Mouse (Mus musculus) intestine, embryonic 16.5 days (tissue): Measurements from ENCODE around the gene Sapcd1. TPM values are rescaled to one million over a fixed set of nuclear protein-coding genes. Genes with fewer than 3 reads are reported as not detected.
A peak's percentile ranks its signal among the peaks of the same experiment; 100 is the strongest.

ENCODE experiments used
- ATAC-seq: fragments of 200-750 bp; cut with Nextera tagmentation; 2 replicates; pipeline ENCODE4 v1.8.0; 2017; ENCODE audit warnings: moderate TSS enrichment, moderate library complexity
- H3K27ac ChIP-seq: fragments of 300-500 bp; sonication (generic); 2 replicates; pipeline ENCODE4 v1.5.1; 2014; ENCODE audit warnings: mild to moderate bottlenecking, low read length
- H3K27me3 ChIP-seq: fragments of 300-500 bp; sonication (generic); replicated peaks from 2 replicates; pipeline ENCODE4 v1.6.1; 2014; ENCODE audit warnings: low read length, control low read depth, mixed read lengths; ENCODE audit not compliant: control insufficient read depth, insufficient read depth
- H3K36me3 ChIP-seq: fragments of 300-500 bp; sonication (generic); 2 replicates; pipeline ENCODE4 v1.6.1; 2014; ENCODE audit warnings: low read length, control low read depth; ENCODE audit not compliant: control insufficient read depth, insufficient read depth
- H3K4me1 ChIP-seq: fragments of 300-500 bp; sonication (generic); 2 replicates; pipeline ENCODE4 v1.6.1; 2014; ENCODE audit warnings: low read length, control low read depth, mixed read lengths; ENCODE audit not compliant: control insufficient read depth, insufficient read depth
- H3K4me2 ChIP-seq: fragments of 300-500 bp; sonication (generic); 2 replicates; pipeline ENCODE4 v1.6.1; 2014; ENCODE audit warnings: low read depth, low read length, control low read depth
- H3K4me3 ChIP-seq: fragments of 300-500 bp; sonication (generic); 2 replicates; pipeline ENCODE4 v1.5.1; 2014; ENCODE audit warnings: mild to moderate bottlenecking, low read length
- H3K9ac ChIP-seq: fragments of 300-500 bp; sonication (generic); 2 replicates; pipeline ENCODE4 v1.6.1; 2014; ENCODE audit warnings: low read depth, low read length
- H3K9me3 ChIP-seq: fragments of 300-500 bp; sonication (generic); 2 replicates; pipeline ENCODE4 v1.6.1; 2016; ENCODE audit warnings: low read length, control low read depth; ENCODE audit not compliant: control insufficient read depth
- WGBS: fragments of 180-500 bp; shearing (Covaris S2); extraction: QIAGEN DNeasy Blood & Tissue Kit; methylation state at CpG from one replicate; pipeline ENCODE4 v1.1.7; 2014; 5-methylcytosine and 5-hydroxymethylcytosine counted together
- polyA plus RNA-seq: library from polyadenylated mRNA; unstranded; fragments of >200 nt; fragmentation: Nextera tagmentation; extraction: Ambion mirVana; gene quantifications from 2 replicates; pipeline ENCODE4 v1.2.1, GENCODE M21; 2015

Gene Sapcd1
- polyA plus RNA-seq, 1 experiment from 2014 or later = 11.3 TPM

DNA sequence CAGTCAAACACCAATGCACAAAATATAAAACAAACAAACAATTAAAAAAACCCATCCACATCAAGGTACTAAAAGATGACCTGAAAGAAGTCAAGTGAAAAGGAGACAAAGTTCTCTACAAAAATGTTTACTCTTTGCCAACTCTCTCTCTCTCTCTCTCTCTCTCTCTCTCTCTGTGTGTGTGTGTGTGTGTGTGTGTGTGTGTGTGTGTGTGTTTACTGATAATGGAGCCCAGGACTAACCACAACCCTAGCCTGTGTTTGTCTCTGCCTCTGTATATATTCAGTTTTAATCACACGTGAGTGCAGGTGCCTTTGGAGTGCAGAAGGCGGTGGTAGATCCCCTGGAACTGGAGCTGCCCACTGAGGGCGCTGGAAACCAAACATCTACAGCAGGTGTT is 29.3 kb upstream of the Sapcd1 start:
- ATAC-seq = no peak
- WGBS = 75% methylated on average over 3 of the region's 3 CpGs
- Histone ChIP-seq H3K36me3 (peaks cover 35% of the 10 kb centered on the region), H3K27me3 (no peaks in the 10 kb centered on the region), H3K9me3 (no peaks in the 10 kb centered on the region), H3K4me3 (no peak overlapping the region), H3K4me1 (peaks cover 27% of the 10 kb centered on the region), H3K9ac (no peak overlapping the region), H3K4me2 (no peak overlapping the region), H3K27ac (no peak overlapping the region)

DNA sequence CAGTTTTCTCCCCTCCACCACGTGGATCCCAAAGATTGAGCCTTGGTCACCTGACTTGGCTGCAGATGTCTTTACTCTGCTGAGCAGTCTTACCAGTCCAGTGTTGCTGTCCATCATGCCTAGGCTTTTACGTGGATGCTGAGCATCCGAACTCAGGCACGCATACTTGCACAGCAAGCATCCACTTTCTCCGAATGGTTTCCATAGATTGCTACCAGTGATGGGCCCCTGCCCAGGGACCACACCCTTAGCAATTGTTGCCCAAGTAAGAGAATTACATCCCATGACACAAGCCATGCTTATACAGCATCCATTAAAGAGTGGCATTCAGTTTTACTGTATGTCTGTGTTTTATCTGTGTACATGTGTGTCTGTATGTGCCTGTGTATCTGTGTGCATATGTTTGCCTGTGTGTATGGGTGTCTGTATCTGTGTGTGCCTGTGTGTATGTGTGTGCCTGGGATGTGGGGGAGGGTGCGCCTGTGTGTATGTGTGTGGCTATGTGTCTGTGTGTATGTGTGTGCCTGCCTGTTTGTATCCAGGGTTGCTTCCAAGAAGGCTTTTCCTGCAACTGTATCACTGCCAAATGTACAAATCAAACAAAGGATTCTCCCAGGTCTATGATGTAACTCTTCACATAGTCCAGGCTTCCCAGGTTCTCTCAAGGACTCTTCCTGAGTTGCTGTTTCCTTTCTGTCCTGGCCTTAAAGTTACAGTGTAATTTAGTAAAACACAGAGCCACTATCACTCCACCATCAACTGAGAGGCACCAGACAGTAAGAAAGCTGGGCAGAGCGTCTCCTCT is 28.1 kb upstream of the Sapcd1 start:
- Histone ChIP-seq H3K27me3 (no peaks in the 10 kb centered on the region), H3K4me3 (no peak overlapping the region), H3K36me3 (peaks cover 35% of the 10 kb centered on the region), H3K4me1 (peaks cover 27% of the 10 kb centered on the region), H3K9me3 (no peaks in the 10 kb centered on the region), H3K4me2 (no peak overlapping the region), H3K27ac (no peak overlapping the region), H3K9ac (no peak overlapping the region)
- ATAC-seq = no peak
- 84% methylated on average over 7 of the region's 7 CpGs for whole genome bisulfite sequencing

DNA sequence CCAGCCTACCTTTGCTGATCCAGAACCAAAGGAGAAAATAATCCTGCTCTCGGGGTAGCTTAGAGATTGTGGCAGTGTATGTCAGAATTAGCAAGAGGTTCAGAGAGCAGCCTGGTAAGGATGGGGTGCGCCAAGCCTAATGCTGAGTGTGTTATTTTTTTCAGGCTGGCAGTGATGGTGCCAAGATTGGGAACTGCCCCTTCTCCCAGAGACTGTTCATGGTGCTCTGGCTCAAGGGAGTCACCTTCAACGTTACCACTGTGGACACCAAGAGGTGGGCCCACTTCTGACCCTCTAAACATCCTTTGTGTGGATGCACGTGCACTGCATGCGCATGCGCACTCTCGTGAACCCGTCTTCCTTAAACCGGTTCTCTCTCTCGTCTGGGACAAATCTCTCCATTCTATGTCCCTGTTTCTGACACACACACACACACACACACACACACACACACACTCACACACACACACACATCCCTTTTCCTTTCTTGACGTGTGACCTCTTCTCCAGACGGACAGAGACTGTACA is 24.5 kb upstream of the Sapcd1 start:
- Histone ChIP-seq H3K36me3 (peaks cover 30% of the 10 kb centered on the region), H3K27ac (peak overlapping the region; percentile 100), H3K27me3 (no peaks in the 10 kb centered on the region), H3K4me1 (peaks cover 31% of the 10 kb centered on the region), H3K4me3 (peak overlapping the region; percentile 79), H3K9ac (peak overlapping the region; percentile 87), H3K9me3 (no peaks in the 10 kb centered on the region), H3K4me2 (peak overlapping the region; percentile 87)
- 75% methylated on average over 12 of the region's 12 CpGs for WGBS
- ATAC-seq = no peak

DNA sequence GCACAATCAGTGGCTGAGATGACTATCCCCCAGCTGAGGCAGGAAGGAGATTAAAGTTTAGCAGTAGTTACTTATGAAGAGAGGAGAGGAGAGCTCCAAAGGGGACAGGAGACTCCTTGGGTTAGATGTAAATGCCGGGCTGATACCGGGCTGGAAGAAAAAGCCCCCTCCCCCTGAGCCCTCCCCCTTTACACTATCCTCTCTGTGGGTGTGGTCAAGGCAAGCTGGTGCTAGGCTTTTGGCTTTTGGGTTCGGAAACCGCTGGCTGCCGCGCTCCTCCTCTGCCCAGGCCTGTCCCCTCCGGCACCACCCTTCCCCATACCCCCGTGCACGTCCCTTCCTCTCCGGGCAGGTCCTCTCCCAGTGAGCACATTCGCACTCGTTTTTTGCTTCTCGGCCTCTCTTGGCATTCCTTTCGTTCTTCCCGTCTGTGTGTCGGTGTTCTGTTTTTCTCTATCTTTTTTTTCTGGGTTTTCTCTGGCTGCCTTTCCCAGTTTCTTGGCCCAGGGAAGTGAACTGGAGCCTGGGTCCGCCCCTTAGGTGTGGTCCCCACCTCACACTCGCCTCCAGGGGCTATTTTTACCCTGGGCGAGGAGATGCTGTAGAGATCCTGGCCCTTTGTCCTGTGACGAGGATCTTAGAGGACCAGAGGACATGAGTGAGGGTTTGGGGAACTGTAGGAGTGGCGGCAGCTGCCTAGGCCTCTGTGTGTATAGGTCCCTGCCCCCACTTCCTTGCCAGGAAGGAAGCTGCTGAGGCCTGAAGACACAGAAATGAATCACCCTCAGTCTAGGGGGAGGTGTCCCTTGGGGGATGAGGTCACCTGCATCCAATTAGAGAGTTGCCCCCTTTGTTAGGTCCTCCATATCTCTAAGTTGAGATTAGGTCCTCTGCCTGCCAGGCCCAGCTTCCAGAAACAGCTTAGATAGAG is 23.6 kb upstream of the Sapcd1 start:
- H3K27me3 ChIP-seq = no peaks in the 10 kb centered on the region
- H3K9ac ChIP-seq = peak overlapping the region; percentile 87
- ATAC-seq = peak; percentile 47
- peak overlapping the region; percentile 100 for H3K27ac ChIP-seq
- peaks cover 37% of the 10 kb centered on the region for H3K4me1 ChIP-seq
- H3K9me3 ChIP-seq = no peaks in the 10 kb centered on the region
- H3K36me3 ChIP-seq = peaks cover 27% of the 10 kb centered on the region
- 1% methylated on average over 21 of the region's 21 CpGs for whole genome bisulfite sequencing
- H3K4me2 ChIP-seq = peak overlapping the region; percentile 87
- H3K4me3 ChIP-seq = peak overlapping the region; percentile 79

GRCm38 (mm10) chr17:35050126-35050750 is 22.4 kb upstream of the Sapcd1 start:
- peak; percentile 18 for ATAC-seq

GRCm38 (mm10) chr17:35049561-35050016 is 21.8 kb upstream of the Sapcd1 start, which contains the start of gene Clic1:
Gene Clic1 (plus strand): TSS chr17:35049966.
- Histone ChIP-seq H3K9me3 (no peaks in the 10 kb centered on the region), H3K4me1 (peaks cover 44% of the 10 kb centered on the region), H3K9ac (peak within 1 kb of the TSS; percentile 87), H3K27ac (peak within 1 kb of the TSS; percentile 100), H3K4me2 (peak within 1 kb of the TSS; percentile 87), H3K36me3 (peaks cover 13% of the 10 kb centered on the region), H3K27me3 (no peaks in the 10 kb centered on the region), H3K4me3 (peak within 1 kb of the TSS; percentile 79)
- WGBS = 2% methylated on average over 11 of the region's 11 CpGs
- ATAC-seq = peak; percentile 37

More at GRCm38 (mm10) chr17:35050126-35050750, 22.4 kb upstream of the Sapcd1 start:
- Histone ChIP-seq H3K4me1 (peaks cover 43% of the 10 kb centered on the region), H3K9me3 (no peaks in the 10 kb centered on the region), H3K36me3 (peaks cover 18% of the 10 kb centered on the region), H3K4me2 (peak overlapping the region; percentile 87), H3K27me3 (no peaks in the 10 kb centered on the region), H3K4me3 (peak overlapping the region; percentile 79), H3K27ac (peak overlapping the region; percentile 100), H3K9ac (peak overlapping the region; percentile 87)
- WGBS = under 1% methylated on average over 27 of the region's 27 CpGs

GRCm38 (mm10) chr17:35048932-35049440 is 21.2 kb upstream of the Sapcd1 start:
- Histone ChIP-seq H3K27ac (peak overlapping the region; percentile 100), H3K4me2 (peak overlapping the region; percentile 87; the same call in 1 of the 2 replicates), H3K36me3 (peaks cover 9% of the 10 kb centered on the region), H3K4me3 (no peak overlapping the region), H3K27me3 (no peaks in the 10 kb centered on the region), H3K9me3 (no peaks in the 10 kb centered on the region), H3K4me1 (peaks cover 51% of the 10 kb centered on the region), H3K9ac (peak overlapping the region; percentile 87)
- 63% methylated on average over 5 of the region's 5 CpGs for WGBS
- no peak for ATAC-seq

DNA sequence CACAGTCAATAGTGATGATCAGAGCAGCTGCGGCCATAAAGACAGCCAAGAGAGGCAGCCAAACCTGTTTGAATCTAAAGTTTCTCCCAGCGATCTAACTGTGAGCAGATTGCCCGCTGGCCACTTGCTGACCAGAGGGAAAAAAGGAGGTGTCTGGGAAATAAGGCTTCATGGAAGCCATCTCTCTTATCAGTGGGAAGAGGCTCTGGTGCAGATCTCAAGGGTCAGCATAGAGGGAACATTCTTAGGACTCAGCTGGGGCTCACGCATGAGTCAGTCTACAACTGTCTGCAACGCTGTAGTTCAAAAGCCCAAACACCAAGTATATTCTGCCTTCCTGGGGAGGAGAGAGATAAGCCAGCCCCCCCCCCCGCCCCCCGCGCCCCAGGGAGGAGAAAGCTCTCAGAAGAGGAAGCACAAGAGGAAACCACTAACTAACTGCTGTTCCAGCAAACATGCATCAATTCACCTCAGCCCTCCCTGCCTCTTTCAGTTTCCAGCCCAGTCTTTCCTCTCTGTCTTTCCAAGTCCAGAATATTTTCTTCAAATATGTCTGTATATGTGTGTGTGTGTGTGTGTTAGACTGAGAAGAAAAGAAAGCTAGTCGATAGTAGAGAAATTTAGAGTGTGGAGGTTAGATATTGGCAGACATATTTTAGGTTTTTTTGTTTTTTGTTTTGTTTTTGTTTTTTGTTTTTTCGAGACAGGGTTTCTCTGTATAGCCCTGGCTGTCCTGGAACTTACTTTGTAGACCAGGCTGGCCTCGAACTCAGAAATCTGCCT is 20.5 kb upstream of the Sapcd1 start:
- Histone ChIP-seq H3K27me3 (no peaks in the 10 kb centered on the region), H3K4me3 (peak overlapping the region; percentile 27), H3K4me2 (peak overlapping the region; percentile 87), H3K36me3 (0 out of 2 replicates have a peak, but pooled peaks cover 5% of the 10 kb centered on the region), H3K4me1 (peaks cover 51% of the 10 kb centered on the region), H3K9me3 (no peaks in the 10 kb centered on the region), H3K9ac (peak overlapping the region; percentile 57), H3K27ac (peak overlapping the region; percentile 100)
- ATAC-seq = peak; percentile 13
- WGBS = 27% methylated on average over 11 of the region's 11 CpGs
